Mouse (Mus musculus) megakaryocyte, embryonic 14.5 days (primary cell): ENCODE data around the gene Cemip.

Source experiments
- FLI1 ChIP-seq: IDR thresholded peaks from 2 replicates; pipeline ENCODE4 v1.6.1; 2012; ENCODE audit warnings: low read length, inconsistent platforms, mixed read lengths
- GATA1 ChIP-seq: IDR thresholded peaks from 3 replicates; pipeline ENCODE4 v1.6.1; 2012; ENCODE audit warnings: mixed read lengths, low read length, inconsistent platforms, borderline replicate concordance

DNA sequence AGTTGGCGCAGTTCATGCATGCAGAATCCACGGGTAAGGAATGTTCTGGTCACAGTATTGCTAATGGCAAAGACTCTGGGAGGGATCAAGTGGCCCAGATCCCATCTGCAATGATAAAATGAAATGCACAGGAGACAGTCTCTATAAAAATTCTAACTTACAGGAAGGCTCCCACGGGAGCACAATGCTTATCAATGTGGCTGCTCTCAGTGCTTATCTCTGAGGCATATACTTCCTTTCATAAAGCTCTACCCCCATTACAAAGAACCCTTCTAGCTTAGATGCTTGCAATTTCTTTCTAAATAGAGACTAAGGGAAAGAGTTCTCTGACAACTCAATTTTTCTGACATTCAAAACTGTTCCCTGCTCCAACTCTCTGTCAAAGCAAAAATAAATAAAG is 35.5 kb upstream of the Cemip start:
- TF ChIP-seq GATA1 (no peak), FLI1 (no peak)
